Mouse (Mus musculus) hindbrain, embryonic 10.5 days (tissue): ENCODE measurements around the gene Farp1. TPM values are rescaled to one million over a fixed set of nuclear protein-coding genes. Genes with fewer than 3 reads are reported as not detected.

ENCODE experiments used
- DNase-seq: peaks from one replicate; pipeline ENCODE4 v3.0.0-alpha.2; 2017; ENCODE audit warnings: low spot score
- H3K27ac ChIP-seq: fragments of 300-500 bp; sonication (generic); 2 replicates; pipeline ENCODE4 v1.5.1; 2016; ENCODE audit warnings: mild to moderate bottlenecking, moderate library complexity
- H3K27me3 ChIP-seq: fragments of 300-500 bp; sonication (generic); 2 replicates; pipeline ENCODE4 v1.6.1; 2016; ENCODE audit warnings: mild to moderate bottlenecking; ENCODE audit not compliant: poor library complexity, insufficient read depth, severe bottlenecking
- H3K36me3 ChIP-seq: fragments of 300-500 bp; sonication (generic); 2 replicates; pipeline ENCODE4 v1.6.1; 2016; ENCODE audit warnings: mild to moderate bottlenecking, moderate library complexity
- H3K4me1 ChIP-seq: fragments of 300-500 bp; sonication (generic); replicated peaks from 2 replicates; pipeline ENCODE4 v1.6.1; 2016; ENCODE audit warnings: mild to moderate bottlenecking
- H3K4me3 ChIP-seq: fragments of 300-500 bp; sonication (generic); 2 replicates; pipeline ENCODE4 v1.5.1; 2016; ENCODE audit warnings: mild to moderate bottlenecking, moderate library complexity
- H3K9me3 ChIP-seq: fragments of 300-500 bp; sonication (generic); 2 replicates; pipeline ENCODE4 v1.6.1; 2016; ENCODE audit warnings: mild to moderate bottlenecking, moderate library complexity
- WGBS: fragments of 180-500 bp; shearing (Covaris S2); methylation state at CpG from one replicate; pipeline ENCODE4 v1.1.7; 2016; 5-methylcytosine and 5-hydroxymethylcytosine counted together
- polyA plus RNA-seq: library from polyadenylated mRNA; unstranded; fragments of >200 nt; fragmentation: Nextera tagmentation; extraction: Ambion mirVana; gene quantifications from 2 replicates; pipeline ENCODE4 v1.2.1, GENCODE M21; 2016

The Farp1 gene
- polyA plus RNA-seq, 1 experiment from 2014 or later: 25.2 TPM

DNA sequence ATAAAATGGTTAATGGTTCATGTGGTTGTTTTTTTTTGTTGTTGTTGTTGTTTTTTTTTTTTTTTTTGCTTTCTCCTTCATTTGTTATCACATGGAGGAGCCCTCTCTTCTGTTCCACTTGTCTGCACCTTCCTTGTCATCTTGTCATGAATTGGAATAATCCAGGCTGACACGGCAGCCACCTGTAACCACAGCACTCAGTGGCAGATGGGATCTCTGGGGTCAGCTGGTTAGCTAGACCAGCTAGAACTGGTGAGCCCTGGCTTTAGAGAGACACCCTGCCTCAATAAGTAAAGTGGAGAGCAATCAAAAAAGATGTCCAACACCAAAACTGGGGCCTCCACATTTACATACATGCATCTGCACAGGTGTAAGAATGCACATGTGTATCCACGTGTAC, 127.8 kb downstream of the Farp1 start:
- Histone ChIP-seq H3K36me3 (no peaks in the 10 kb centered on the region), H3K9me3 (no peaks in the 10 kb centered on the region), H3K4me3 (no peak overlapping the region), H3K27ac (no peak overlapping the region), H3K4me1 (no peaks in the 10 kb centered on the region), H3K27me3 (no peaks in the 10 kb centered on the region)
- no peak for DNase-seq
- WGBS: 87% methylated on average over 2 of the region's 2 CpGs

DNA sequence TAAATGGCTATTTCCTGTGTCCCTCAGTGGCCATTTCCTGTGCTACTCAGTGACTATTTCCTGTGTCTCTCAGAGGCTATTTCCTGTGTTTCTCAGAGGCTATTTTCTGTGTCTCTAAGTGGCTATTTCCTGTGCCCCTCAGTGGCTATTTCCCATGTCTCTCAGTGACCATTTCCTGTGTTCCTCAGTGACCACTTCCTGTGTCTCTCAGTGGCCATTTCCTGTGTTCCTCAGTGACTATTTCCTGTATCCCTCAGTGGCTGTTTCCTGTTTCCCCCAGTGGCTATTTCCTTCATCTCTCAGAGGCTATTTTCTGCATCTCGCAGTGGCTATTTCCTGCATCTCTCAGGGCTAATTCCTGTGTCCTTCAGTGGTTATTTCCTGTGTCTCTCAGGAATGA, 129.9 kb downstream of the Farp1 start:
- Histone ChIP-seq H3K27me3 (no peaks in the 10 kb centered on the region), H3K4me3 (no peak overlapping the region), H3K4me1 (no peaks in the 10 kb centered on the region), H3K36me3 (no peaks in the 10 kb centered on the region), H3K27ac (no peak overlapping the region), H3K9me3 (no peaks in the 10 kb centered on the region)
- no peak for DNase-seq
- WGBS: 83% methylated on average over 1 of the region's 1 CpGs

DNA sequence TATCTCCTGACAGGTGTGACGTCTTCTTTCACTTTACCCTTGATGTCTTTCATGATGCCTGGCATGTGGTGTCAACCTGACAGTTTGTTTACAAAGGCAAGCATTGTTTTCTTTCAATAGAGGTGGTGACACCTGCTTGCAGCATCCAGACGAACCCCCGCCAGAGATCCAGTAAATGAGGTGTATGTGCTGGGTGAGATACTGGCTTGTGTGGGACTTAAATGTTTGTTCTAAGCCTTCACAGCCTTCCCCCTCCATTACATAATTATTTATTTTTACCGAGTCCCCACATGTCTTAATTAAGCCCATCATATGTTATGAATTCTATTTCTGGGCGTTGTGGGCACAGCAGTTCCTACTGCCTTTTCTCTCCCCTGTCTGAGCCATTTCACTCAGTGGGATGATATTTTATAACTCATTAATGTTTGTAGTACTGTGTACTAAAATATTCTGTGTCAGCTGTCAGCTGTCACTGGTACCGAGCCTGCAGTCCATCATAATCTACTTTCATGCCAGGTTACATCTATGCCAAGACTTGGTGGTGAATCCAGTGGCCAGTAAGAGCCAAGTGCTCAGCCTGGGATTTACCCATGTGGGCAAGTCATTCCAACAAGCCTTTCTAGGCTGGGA, 130.5 kb downstream of the Farp1 start:
- H3K27me3 ChIP-seq: no peaks in the 10 kb centered on the region
- H3K36me3 ChIP-seq: no peaks in the 10 kb centered on the region
- no peak for DNase-seq
- no peak overlapping the region for H3K27ac ChIP-seq
- no peaks in the 10 kb centered on the region for H3K4me1 ChIP-seq
- 78% methylated on average over 6 of the region's 6 CpGs for WGBS
- H3K9me3 ChIP-seq: no peaks in the 10 kb centered on the region
- no peak overlapping the region for H3K4me3 ChIP-seq

DNA sequence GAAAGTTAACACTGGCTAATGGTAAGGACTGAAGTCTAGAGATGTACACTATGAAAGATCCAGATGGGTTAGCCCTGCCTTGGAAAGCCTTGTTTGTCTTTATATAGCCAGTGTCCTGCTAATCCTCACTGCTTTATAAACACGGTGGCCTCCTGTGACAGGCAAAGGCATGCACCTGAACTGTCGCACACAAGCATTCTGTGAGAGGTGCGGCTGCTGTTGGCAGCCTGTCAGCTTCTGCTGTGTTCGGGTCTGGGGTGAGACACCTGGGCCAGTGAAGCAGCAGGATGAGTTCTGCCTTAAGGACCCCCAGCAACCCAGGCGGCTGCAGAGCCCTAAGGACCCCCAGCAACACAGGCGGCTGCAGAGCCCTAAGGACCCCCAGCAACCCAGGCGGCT, 131.0 kb downstream of the Farp1 start:
- no peak overlapping the region for H3K4me3 ChIP-seq
- WGBS: 94% methylated on average over 7 of the region's 7 CpGs
- no peak overlapping the region for H3K27ac ChIP-seq
- H3K9me3 ChIP-seq: no peaks in the 10 kb centered on the region
- H3K4me1 ChIP-seq: no peaks in the 10 kb centered on the region
- no peaks in the 10 kb centered on the region for H3K27me3 ChIP-seq
- no peak for DNase-seq
- H3K36me3 ChIP-seq: no peaks in the 10 kb centered on the region

DNA sequence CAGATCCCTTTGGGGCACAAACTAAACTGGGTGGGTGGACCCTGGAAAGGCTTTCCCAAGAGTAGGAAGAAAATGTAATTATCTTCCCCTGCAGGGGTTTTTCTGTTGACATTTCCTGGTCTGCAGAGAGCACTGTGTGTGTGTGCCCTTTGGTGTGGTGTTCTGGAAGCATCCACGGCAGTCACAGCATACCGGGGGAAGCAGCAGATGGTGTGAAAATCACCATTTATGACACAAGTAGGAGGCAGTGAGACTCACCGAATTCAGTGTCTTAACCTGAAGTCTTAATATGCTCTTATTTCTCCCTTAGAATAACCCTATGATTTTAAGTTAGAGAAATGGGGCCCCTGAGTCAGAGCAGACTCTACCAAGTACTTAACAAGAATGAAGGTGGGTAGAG, 133.7 kb downstream of the Farp1 start:
- H3K36me3 ChIP-seq: no peaks in the 10 kb centered on the region
- H3K4me3 ChIP-seq: no peak overlapping the region
- WGBS: 67% methylated on average over 3 of the region's 3 CpGs
- H3K27ac ChIP-seq: no peak overlapping the region
- H3K9me3 ChIP-seq: no peaks in the 10 kb centered on the region
- H3K4me1 ChIP-seq: peaks cover 15% of the 10 kb centered on the region
- no peak for DNase-seq
- no peaks in the 10 kb centered on the region for H3K27me3 ChIP-seq

DNA sequence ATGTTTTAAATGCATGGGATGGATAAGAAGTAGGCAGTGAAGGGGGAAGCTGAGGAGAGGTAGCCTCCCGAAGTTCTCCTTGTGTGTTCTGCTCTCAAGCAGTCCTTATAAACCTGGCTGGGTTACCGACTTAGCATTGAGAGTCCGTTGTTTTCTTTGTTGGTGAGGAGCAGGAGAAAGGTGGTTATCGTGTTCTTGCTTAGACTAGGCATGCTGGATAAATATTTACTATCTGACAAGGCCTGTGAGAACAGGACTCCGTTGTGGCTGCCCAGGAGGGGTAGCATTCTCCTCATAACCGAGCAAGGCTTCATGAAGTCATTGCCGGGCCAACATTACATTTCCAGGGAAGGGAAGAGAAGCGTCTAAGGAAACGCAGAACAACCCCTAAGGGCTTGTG, 135.3 kb downstream of the Farp1 start:
- Histone ChIP-seq H3K27ac (no peak overlapping the region), H3K4me3 (no peak overlapping the region), H3K36me3 (no peaks in the 10 kb centered on the region), H3K27me3 (no peaks in the 10 kb centered on the region), H3K9me3 (no peaks in the 10 kb centered on the region), H3K4me1 (peaks cover 15% of the 10 kb centered on the region)
- no peak for DNase-seq
- 87% methylated on average over 9 of the region's 9 CpGs for WGBS

DNA sequence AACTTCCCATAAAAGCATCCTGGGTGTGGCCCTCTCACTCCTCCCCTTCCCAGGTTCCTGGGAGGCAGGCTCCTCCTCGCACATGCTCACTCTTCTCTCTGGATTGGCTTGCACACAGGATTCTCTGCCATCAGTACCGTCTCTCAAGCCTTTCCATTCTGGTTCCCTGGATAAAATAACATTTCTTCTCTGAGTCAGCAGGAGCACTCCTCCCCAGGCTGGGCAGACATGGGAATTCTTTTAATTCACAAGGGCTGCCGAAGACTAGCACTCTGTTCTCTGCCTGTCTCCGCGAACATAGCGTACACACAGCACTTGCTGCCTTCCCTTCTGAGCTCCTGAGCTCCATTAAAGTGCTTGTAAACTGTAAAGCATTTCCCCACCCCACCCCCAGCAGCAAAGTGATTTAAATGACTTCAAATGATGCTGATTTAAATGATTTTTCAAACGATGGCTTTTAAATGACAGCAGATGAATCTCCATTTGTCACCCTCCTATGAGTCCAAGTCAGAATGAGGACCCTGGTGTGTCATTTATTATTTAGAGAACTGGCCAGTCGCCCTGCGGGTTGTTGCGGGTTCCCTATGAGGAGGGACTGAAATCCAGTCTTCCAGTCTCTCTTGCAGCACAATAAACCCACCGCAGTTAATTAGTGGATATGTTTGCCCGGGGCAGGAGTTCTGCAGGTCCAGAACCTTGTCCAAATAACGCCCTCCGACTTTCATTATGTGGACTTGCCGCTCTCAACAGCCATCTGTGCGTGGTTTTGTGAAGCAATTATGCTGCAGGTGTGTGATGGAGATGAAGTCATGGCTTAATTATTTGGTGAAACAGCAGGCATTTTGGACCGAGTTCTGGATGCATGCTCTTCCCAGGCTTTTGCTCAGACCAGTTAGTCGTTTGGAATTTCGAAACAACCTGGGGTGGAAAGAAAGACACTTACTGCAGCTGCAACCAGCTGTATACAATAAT, 137.4 kb downstream of the Farp1 start:
- no peak for DNase-seq
- peak overlapping the region; percentile 59; the same call in 1 of the 2 replicates for H3K27ac ChIP-seq
- no peaks in the 10 kb centered on the region for H3K9me3 ChIP-seq
- WGBS: 73% methylated on average over 19 of the region's 19 CpGs
- 0 out of 2 replicates have a peak, but pooled peaks cover 4% of the 10 kb centered on the region for H3K36me3 ChIP-seq
- no peak overlapping the region for H3K4me3 ChIP-seq
- no peaks in the 10 kb centered on the region for H3K27me3 ChIP-seq
- peaks cover 15% of the 10 kb centered on the region for H3K4me1 ChIP-seq

DNA sequence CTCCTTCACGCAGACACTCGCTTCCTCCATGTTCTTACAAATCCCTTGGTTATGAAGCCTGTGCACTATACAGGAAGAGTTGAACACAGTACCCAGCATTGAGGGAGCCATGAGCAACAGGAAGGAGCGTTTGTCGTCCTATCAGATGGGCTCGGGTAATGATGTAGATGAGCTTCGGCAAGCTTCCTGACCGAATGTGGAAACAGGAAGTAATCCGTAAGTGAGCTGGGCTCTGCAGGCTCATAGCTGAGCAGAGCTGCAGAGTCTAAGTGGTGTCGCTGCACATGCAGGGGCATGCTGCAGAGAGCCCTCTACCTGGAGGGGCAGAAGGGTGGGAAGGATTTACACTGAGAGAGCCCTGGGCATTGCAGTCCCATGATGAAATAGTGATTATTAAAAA, 140.4 kb downstream of the Farp1 start:
- H3K9me3 ChIP-seq: no peaks in the 10 kb centered on the region
- H3K27ac ChIP-seq: no peak overlapping the region
- H3K27me3 ChIP-seq: no peaks in the 10 kb centered on the region
- H3K4me1 ChIP-seq: peaks cover 15% of the 10 kb centered on the region
- WGBS: 85% methylated on average over 9 of the region's 9 CpGs
- 0 out of 2 replicates have a peak, but pooled peaks cover 4% of the 10 kb centered on the region for H3K36me3 ChIP-seq
- H3K4me3 ChIP-seq: no peak overlapping the region
- no peak for DNase-seq

DNA sequence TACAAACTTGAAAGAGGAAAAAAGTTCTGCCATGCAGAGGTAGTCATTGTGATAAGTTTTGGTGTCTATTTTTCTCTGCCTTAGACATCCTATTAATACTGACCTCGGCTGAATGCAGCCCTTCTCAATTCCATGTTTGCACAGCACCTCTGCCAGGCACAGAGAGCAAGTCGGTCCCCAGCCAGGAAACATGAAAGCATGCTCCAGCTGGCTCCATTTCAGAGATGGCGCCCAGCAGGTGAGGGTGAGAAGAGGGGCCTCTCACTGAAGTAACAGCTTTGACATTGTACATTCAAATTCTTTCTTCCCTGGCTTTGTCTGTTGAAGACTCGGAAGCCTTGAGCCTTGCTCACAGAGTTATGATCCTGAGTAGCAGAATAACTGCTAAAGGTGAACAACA, 140.9 kb downstream of the Farp1 start:
- Histone ChIP-seq H3K36me3 (0 out of 2 replicates have a peak, but pooled peaks cover 4% of the 10 kb centered on the region), H3K27me3 (no peaks in the 10 kb centered on the region), H3K4me3 (no peak overlapping the region), H3K27ac (no peak overlapping the region), H3K9me3 (no peaks in the 10 kb centered on the region), H3K4me1 (peaks cover 18% of the 10 kb centered on the region)
- DNase-seq: no peak
- 86% methylated on average over 4 of the region's 4 CpGs for whole genome bisulfite sequencing

DNA sequence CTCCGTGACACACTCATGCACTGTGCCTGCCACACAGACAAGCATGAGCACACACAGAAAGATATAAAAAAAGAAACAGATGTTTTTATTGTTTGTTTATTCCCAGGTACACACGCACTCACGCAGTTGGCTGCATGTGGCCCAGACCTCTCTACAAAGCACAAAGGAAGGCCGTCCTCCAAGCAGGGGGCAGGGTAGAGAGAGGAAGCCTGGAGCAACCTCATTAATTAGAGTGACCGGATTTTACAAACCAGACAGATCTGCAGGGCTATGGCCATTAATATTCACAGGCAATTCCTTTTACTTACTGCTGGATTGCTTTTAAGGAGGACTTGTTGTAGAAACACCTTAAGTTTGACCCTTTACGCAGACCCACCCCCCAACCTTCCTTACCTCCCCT, 142.9 kb downstream of the Farp1 start:
- 84% methylated on average over 6 of the region's 6 CpGs for WGBS

DNA sequence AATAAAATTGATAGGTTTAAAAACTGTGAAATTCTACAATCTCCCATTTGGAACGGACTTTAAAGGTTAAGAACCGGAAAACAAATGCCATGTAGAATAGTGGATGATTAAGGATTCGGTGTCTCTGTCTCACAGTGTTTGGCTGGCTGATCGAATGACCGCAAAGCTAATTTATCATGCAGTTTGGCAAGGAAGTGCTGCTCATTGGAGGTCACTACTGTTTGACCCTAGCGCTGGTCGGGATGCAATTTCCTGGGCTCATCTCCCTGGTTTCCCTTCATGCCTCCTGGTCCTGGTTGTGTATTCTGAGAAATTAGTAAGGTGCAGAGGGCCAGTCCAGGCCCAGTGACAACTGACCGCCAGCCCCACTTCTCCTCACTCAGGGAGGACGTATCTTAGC, 145.6 kb downstream of the Farp1 start:
- Histone ChIP-seq H3K4me1 (peaks cover 8% of the 10 kb centered on the region), H3K36me3 (0 out of 2 replicates have a peak, but pooled peaks cover 4% of the 10 kb centered on the region), H3K9me3 (no peaks in the 10 kb centered on the region), H3K27me3 (no peaks in the 10 kb centered on the region), H3K4me3 (no peak overlapping the region), H3K27ac (no peak overlapping the region)
- 82% methylated on average over 9 of the region's 9 CpGs for WGBS
- DNase-seq: no peak

More for the DNA sequence above, 142.9 kb downstream of the Farp1 start:
- Histone ChIP-seq H3K4me1 (peaks cover 8% of the 10 kb centered on the region), H3K9me3 (no peaks in the 10 kb centered on the region), H3K27ac (0 out of 2 replicates have a peak overlapping the region, but pooled peaks have one; percentile 19), H3K4me3 (no peak overlapping the region), H3K27me3 (no peaks in the 10 kb centered on the region), H3K36me3 (0 out of 2 replicates have a peak, but pooled peaks cover 4% of the 10 kb centered on the region)
- DNase-seq: no peak

DNA sequence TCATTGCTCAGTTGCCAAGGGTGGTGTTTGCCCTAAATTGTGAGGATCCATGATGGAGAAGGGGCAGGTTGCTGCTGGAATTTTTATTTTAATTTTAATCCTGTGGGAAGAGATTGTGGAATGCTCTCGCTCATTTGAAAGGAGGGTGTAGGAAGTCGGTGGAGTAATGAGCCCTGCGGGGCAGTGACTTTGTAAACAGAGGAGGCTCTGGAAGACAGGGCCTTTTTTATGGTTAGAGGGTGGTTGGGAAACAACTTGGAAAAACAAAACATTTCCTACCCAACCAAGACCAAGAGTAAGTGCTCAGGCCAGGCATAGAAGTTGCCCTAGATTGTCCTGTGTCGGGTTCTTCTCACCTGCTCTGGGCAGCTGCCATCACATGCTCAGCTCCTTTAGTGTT, 146.8 kb downstream of the Farp1 start:
- no peak for DNase-seq
- Histone ChIP-seq H3K27me3 (no peaks in the 10 kb centered on the region), H3K27ac (no peak overlapping the region), H3K36me3 (peaks cover 6% of the 10 kb centered on the region; the same call in 1 of the 2 replicates), H3K4me3 (no peak overlapping the region), H3K9me3 (no peaks in the 10 kb centered on the region), H3K4me1 (peaks cover 8% of the 10 kb centered on the region)
- 82% methylated on average over 4 of the region's 4 CpGs for WGBS

DNA sequence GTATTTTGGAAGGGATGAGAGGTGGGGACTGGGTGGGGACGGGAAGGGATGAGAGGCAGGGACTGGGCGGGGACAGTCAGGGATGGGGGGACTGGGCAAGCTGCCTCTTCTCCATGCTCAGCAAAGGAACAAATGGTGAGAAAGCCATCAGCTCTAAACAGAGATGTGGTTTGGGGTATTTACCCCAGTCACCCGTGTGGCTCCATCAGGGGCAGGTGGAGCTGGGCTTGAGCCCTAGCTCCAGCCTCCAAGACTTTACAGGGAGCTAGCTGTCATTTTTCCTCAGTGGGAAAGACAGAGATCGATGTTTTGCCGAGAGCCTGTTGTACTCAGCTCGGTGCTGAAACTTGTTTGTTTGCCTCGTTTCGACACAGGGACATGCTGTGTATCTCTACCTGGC, 148.0 kb downstream of the Farp1 start:
- 83% methylated on average over 8 of the region's 8 CpGs for WGBS
- DNase-seq: no peak
- Histone ChIP-seq H3K4me3 (no peak overlapping the region), H3K4me1 (peaks cover 8% of the 10 kb centered on the region; the same call in 1 of the 2 replicates), H3K27me3 (no peaks in the 10 kb centered on the region), H3K9me3 (no peaks in the 10 kb centered on the region), H3K36me3 (peaks cover 13% of the 10 kb centered on the region), H3K27ac (no peak overlapping the region)
